Mouse (Mus musculus): ENCODE data around the gene Hmg20b. TPM values are rescaled to one million over a fixed set of nuclear protein-coding genes. Genes with fewer than 3 reads are reported as not detected.

Hmg20b gene
- 27.3 TPM for polyA plus RNA-seq (2017; shearing (Covaris generic))

GRCm38 (mm10) chr10:81350351-81351063 is at the start of gene Hmg20b:
TSS of gene Hmg20b (minus strand) at chr10:81350480.

GRCm38 (mm10) chr10:81392781-81393185 is 42.5 kb upstream of the Hmg20b start, which contains the start of gene Smim24:
TSS of gene Smim24 (plus strand) at chr10:81393051.

GRCm38 (mm10) chr10:81388505-81389055 is 38.3 kb upstream of the Hmg20b start, which contains the start of gene Gm48552:
TSS of gene Gm48552 (plus strand) at chr10:81389005.

GRCm38 (mm10) chr10:81383802-81384604 is 33.7 kb upstream of the Hmg20b start, which contains the start of the genes Dohh and Gm48551:
TSS of gene Dohh (plus strand) at chr10:81384428.
TSS of gene Gm48551 (plus strand) at chr10:81384466.

GRCm38 (mm10) chr10:81377793-81378552 is 27.7 kb upstream of the Hmg20b start, which contains the start of gene Fzr1:
TSS of gene Fzr1 (minus strand) at chr10:81378516.

GRCm38 (mm10) chr10:81365672-81366476 is 15.6 kb upstream of the Hmg20b start, which contains the start of gene 4930404N11Rik:
TSS of gene 4930404N11Rik (minus strand) at chr10:81365816.

GRCm38 (mm10) chr10:81356991-81357844 is 6.9 kb upstream of the Hmg20b start, which contains the start of gene Mfsd12:
TSS of gene Mfsd12 (plus strand) at chr10:81357491.

GRCm38 (mm10) chr10:81342686-81343505 is 7.4 kb downstream of the Hmg20b start, which contains the start of gene Gipc3:
TSS of gene Gipc3 (minus strand) at chr10:81343266.

GRCm38 (mm10) chr10:81328386-81328785 is 21.9 kb downstream of the Hmg20b start, which contains the start of gene Tbxa2r:
TSS of gene Tbxa2r (plus strand) at chr10:81328731.

GRCm38 (mm10) chr10:81320550-81321347 is 29.5 kb downstream of the Hmg20b start, which contains the start of gene Cactin:
TSS of gene Cactin (plus strand) at chr10:81321103.

Other genes with a start within 250 kb of the Hmg20b start
- gene Map2k2, start 244.6 kb downstream of the Hmg20b start, polyA plus RNA-seq (2017; shearing (Covaris generic)) = 147 TPM
- 74.9 TPM for gene Zbtb7a, start 215.3 kb downstream of the Hmg20b start, polyA plus RNA-seq (2017; shearing (Covaris generic))
- 39.4 TPM for gene Pias4, start 182.6 kb downstream of the Hmg20b start, polyA plus RNA-seq (2017; shearing (Covaris generic))
- gene Eef2, start 173.8 kb downstream of the Hmg20b start, polyA plus RNA-seq (2017; shearing (Covaris generic)) = 872 TPM
- 90.2 TPM for gene Dapk3, start 167.5 kb downstream of the Hmg20b start, polyA plus RNA-seq (2017; shearing (Covaris generic))
- 0.70 TPM for gene 4930442H23Rik, start 166.6 kb downstream of the Hmg20b start, polyA plus RNA-seq (2017; shearing (Covaris generic))
- 0.21 TPM for gene Nmrk2, start 148.4 kb downstream of the Hmg20b start, polyA plus RNA-seq (2017; shearing (Covaris generic))
- gene Atcay, start 119.6 kb downstream of the Hmg20b start, polyA plus RNA-seq (2017; shearing (Covaris generic)) = 5.9 TPM
- gene Zfr2, start 117.3 kb downstream of the Hmg20b start, polyA plus RNA-seq (2017; shearing (Covaris generic)) = 5.5 TPM
- 59.6 TPM for gene Matk, start 97.5 kb downstream of the Hmg20b start, polyA plus RNA-seq (2017; shearing (Covaris generic))
- gene Mrpl54, start 83.5 kb downstream of the Hmg20b start, polyA plus RNA-seq (2017; shearing (Covaris generic)) = 146 TPM
- 40.4 TPM for gene Apba3, start 83.5 kb downstream of the Hmg20b start, polyA plus RNA-seq (2017; shearing (Covaris generic))
- 10.0 TPM for gene Tjp3, start 58.9 kb downstream of the Hmg20b start, polyA plus RNA-seq (2017; shearing (Covaris generic))
- gene Pip5k1c, start 57.5 kb downstream of the Hmg20b start, polyA plus RNA-seq (2017; shearing (Covaris generic)) = 81.0 TPM
- 42.4 TPM for gene Cactin, start 29.4 kb downstream of the Hmg20b start, polyA plus RNA-seq (2017; shearing (Covaris generic))
- 14.6 TPM for gene Tbxa2r, start 21.7 kb downstream of the Hmg20b start, polyA plus RNA-seq (2017; shearing (Covaris generic))
- gene Gipc3, start 7.2 kb downstream of the Hmg20b start, polyA plus RNA-seq (2017; shearing (Covaris generic)) = not detected
- 3.1 TPM for gene Mfsd12, start 7.0 kb upstream of the Hmg20b start, polyA plus RNA-seq (2017; shearing (Covaris generic))
- gene 4930404N11Rik, start 15.3 kb upstream of the Hmg20b start, polyA plus RNA-seq (2017; shearing (Covaris generic)) = not detected
- gene Fzr1, start 28.0 kb upstream of the Hmg20b start, polyA plus RNA-seq (2017; shearing (Covaris generic)) = 46.9 TPM
- 41.2 TPM for gene Dohh, start 33.9 kb upstream of the Hmg20b start, polyA plus RNA-seq (2017; shearing (Covaris generic))
- 1.6 TPM for gene Gm48551, start 34.0 kb upstream of the Hmg20b start, polyA plus RNA-seq (2017; shearing (Covaris generic))
- 1.6 TPM for gene Gm48552, start 38.5 kb upstream of the Hmg20b start, polyA plus RNA-seq (2017; shearing (Covaris generic))
- 1.1 TPM for gene Smim24, start 42.6 kb upstream of the Hmg20b start, polyA plus RNA-seq (2017; shearing (Covaris generic))
- 17.9 TPM for gene Nfic, start 105.2 kb upstream of the Hmg20b start, polyA plus RNA-seq (2017; shearing (Covaris generic))
- gene Celf5, start 132.2 kb upstream of the Hmg20b start, polyA plus RNA-seq (2017; shearing (Covaris generic)) = not detected
- gene Ncln, start 145.9 kb upstream of the Hmg20b start, polyA plus RNA-seq (2017; shearing (Covaris generic)) = 104 TPM
- 64.0 TPM for gene S1pr4, start 149.7 kb upstream of the Hmg20b start, polyA plus RNA-seq (2017; shearing (Covaris generic))
- 89.2 TPM for gene Gna15, start 173.7 kb upstream of the Hmg20b start, polyA plus RNA-seq (2017; shearing (Covaris generic))
- gene Gna11, start 194.7 kb upstream of the Hmg20b start, polyA plus RNA-seq (2017; shearing (Covaris generic)) = 9.8 TPM
- gene Aes, start 209.0 kb upstream of the Hmg20b start, polyA plus RNA-seq (2017; shearing (Covaris generic)) = 893 TPM
- gene Tle2, start 224.1 kb upstream of the Hmg20b start, polyA plus RNA-seq (2017; shearing (Covaris generic)) = 1.2 TPM

Data from effector memory CD4-positive, alpha-beta T cell, adult 5 months (primary cell).